Comparison of ENCODE assay signal across 8 mouse cellular contexts in the genomic region with DNA sequence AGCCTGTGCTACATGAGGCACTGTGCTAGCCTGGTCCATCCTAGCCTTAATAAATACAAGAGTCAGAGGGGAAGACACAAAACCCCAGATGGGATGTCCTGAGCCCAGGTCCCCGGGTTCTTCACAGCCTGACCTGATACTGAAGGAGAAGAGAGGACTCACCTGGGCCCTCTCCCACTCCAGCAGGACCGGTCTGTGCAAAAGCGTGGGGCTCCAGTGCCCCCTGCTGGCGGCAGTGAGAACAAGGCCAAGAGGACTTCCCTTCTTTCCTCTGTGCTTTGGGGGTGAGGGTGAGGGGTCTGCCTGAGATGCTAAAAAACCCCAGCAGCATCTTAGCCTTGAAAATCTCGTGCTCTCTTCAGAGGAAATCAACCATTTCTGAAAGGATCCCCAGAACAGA. TPM values are rescaled to one million over a fixed set of nuclear protein-coding genes. Genes with fewer than 3 reads are reported as not detected.
A peak's percentile ranks its signal among the peaks of the same experiment; 100 is the strongest.
DNase-seq lines count a peak whose midpoint lies in the region; ATAC-seq and TF ChIP-seq lines count a peak whose summit lies in the region.

No protein-coding gene starts in this region.

- H3K27me3 ChIP-seq in CH12.LX (replicated peaks): peaks cover 3% of the 10 kb centered on the region

- H3K27ac ChIP-seq in CH12.LX (ENCODE audit: insufficient read depth, low read depth): no peak overlapping the region

- TF ChIP-seq RAD21 in CH12.LX (IDR thresholded peaks at IDR 0.05; ENCODE audit: low read depth, low read length): peak; percentile 78

- H3K4me3 ChIP-seq in CH12.LX (replicated peaks in 1 of 3; ENCODE audit: low read depth in 2 of 3, low read length in 2 of 3, poor library complexity in 1 of 3): no peak overlapping the region

- no peaks in the 10 kb centered on the region for H3K36me3 ChIP-seq in CH12.LX (replicated peaks in 1 of 2; ENCODE audit: control insufficient read depth in 1 of 2, insufficient read depth in 1 of 2, low read length in 1 of 2)

- no peaks in the 10 kb centered on the region for H3K79me2 ChIP-seq in CH12.LX (replicated peaks; ENCODE audit: control insufficient read depth, extremely low read depth, insufficient read depth, poor library complexity, severe bottlenecking)

- peak; percentile 39 for DNase-seq in kidney, adult 18-20 months
- DNase-seq in kidney, adult 9 months: no peak
- DNase-seq in CH12.LX (ENCODE audit: extremely low read depth) (peak; percentile 62), adipocyte (ENCODE audit: low spot score) (peak; percentile 24)
- peak; percentile 74 for DNase-seq in naive thymus-derived CD4-positive, alpha-beta T cell, adult 2 months (ENCODE audit: low read depth)

- H3K9ac ChIP-seq in CH12.LX (ENCODE audit: insufficient read depth, low read depth): no peak overlapping the region

- in situ Hi-C loops in CH12.LX (cut with MboI; ENCODE audit: low pct_ligation_motif_present, low pct_unique_long_range_greater_than_20kb, low sequenced_read_pairs): loop anchor here (5.0 to 10.0 kb wide), 4 partner anchors 33 to 124 kb away; a partner anchor contains a TSS

- no peaks in the 10 kb centered on the region for H3K9me3 ChIP-seq in CH12.LX (replicated peaks; ENCODE audit: low read length)

- peak; percentile 38 to 83 for TF ChIP-seq CTCF in CH12.LX (conservative IDR thresholded peaks at IDR 0.05 in 1 of 2, IDR thresholded peaks at IDR 0.05 in 1 of 2; ENCODE audit: low read depth in 2 of 2, low read length in 2 of 2)

- 0 out of 2 replicates have a peak, but pooled peaks have one; percentile 18 for ATAC-seq in granulocyte monocyte progenitor cell, adult 5-6 weeks (replicated peaks; ENCODE audit: poor library complexity, severe bottlenecking)
- ATAC-seq in activated CD4-positive, CD25-positive, alpha-beta regulatory T cell, adult 4 months: no peak
- no peak for ATAC-seq in megakaryocyte-erythroid progenitor cell, adult 5-6 weeks (replicated peaks; ENCODE audit: low FRiP score, low TSS enrichment, poor library complexity, severe bottlenecking)

- dilution Hi-C loops in CH12.LX (cut with MboI; ENCODE audit: extremely low pct_ligation_motif_present, extremely low pct_unique_long_range_greater_than_20kb, low sequenced_read_pairs): no loop called here

- TF ChIP-seq EP300 in CH12.LX (IDR thresholded peaks at IDR 0.05; ENCODE audit: low read length): no peak

- H3K4me2 ChIP-seq in CH12.LX (ENCODE audit: insufficient read depth, low read depth, poor library complexity, severe bottlenecking): no peak overlapping the region

- TF ChIP-seq POLR2A in CH12.LX (IDR thresholded peaks at IDR 0.05; ENCODE audit: low read depth, low read length): no peak

- peaks cover 8 to 27% of the 10 kb centered on the region in 2 experiments for H3K4me1 ChIP-seq in CH12.LX (ENCODE audit: control insufficient read depth in 1 of 2, insufficient read depth in 2 of 2)

TF ChIP-seq in CH12.LX, 34 proteins besides CTCF, POLR2A, EP300 and RAD21:
- peak; percentile 66 for TF ChIP-seq SMC3 (IDR thresholded peaks at IDR 0.05; ENCODE audit: low read depth, low read length)
- TF ChIP-seq PAX5 (IDR thresholded peaks at IDR 0.05; ENCODE audit: low read length): no peak
TF ChIP-seq in CH12.LX: peak in this region for 1.

RNA-seq across cellular contexts. Expression of a gene that starts 13.2 kb away (rescaled TPM):
- 4.5 and 5.9 TPM in 2 replicates for total RNA-seq in CH12.LX (2012; rRNA removed)
- total RNA-seq in CH12.LX (2014; rRNA removed): 9.7 and 10.2 TPM in 2 replicates
- polyA plus RNA-seq in CH12.LX (2012; ENCODE audit: insufficient read length, low read depth): 14.6 and 15.8 TPM in 2 replicates
- total RNA-seq in granulocyte monocyte progenitor cell, adult 5-6 weeks (2014; fragmentation: Nextera tagmentation): 4.2 and 6.0 TPM in 2 replicates
- total RNA-seq in granulocyte monocyte progenitor cell, adult 5-6 weeks (2017): 6.9 and 7.2 TPM in 2 replicates
- not detected for polyA plus RNA-seq in activated CD4-positive, CD25-positive, alpha-beta regulatory T cell, adult 4 months (2017; shearing (Covaris generic))
- total RNA-seq in megakaryocyte-erythroid progenitor cell, adult 5-6 weeks (2014; fragmentation: Nextera tagmentation): 0.07 TPM in 1 of 2 replicates, not detected in the other
- not detected in 2 replicates for total RNA-seq in megakaryocyte-erythroid progenitor cell, adult 5-6 weeks (2017)

RNA-seq across cellular contexts. Expression of a gene that starts 21.3 kb away (rescaled TPM):
- total RNA-seq in CH12.LX (2012; rRNA removed): 244 and 249 TPM in 2 replicates
- total RNA-seq in CH12.LX (2014; rRNA removed): 187 TPM in 2 replicates
- polyA plus RNA-seq in CH12.LX (2012; ENCODE audit: insufficient read length, low read depth): 319 and 348 TPM in 2 replicates
- 150 and 183 TPM in 2 replicates for total RNA-seq in granulocyte monocyte progenitor cell, adult 5-6 weeks (2014; fragmentation: Nextera tagmentation)
- total RNA-seq in granulocyte monocyte progenitor cell, adult 5-6 weeks (2017): 146 and 176 TPM in 2 replicates
- 10 to 100 TPM; 17.6 to 22.8 TPM for polyA plus RNA-seq in activated CD4-positive, CD25-positive, alpha-beta regulatory T cell, adult 4 months (2017; shearing (Covaris generic))
- 211 and 220 TPM in 2 replicates for total RNA-seq in megakaryocyte-erythroid progenitor cell, adult 5-6 weeks (2014; fragmentation: Nextera tagmentation)
- total RNA-seq in megakaryocyte-erythroid progenitor cell, adult 5-6 weeks (2017): 134 and 194 TPM in 2 replicates

Comparison
In these comparisons a context has a peak if more than half of its experiments do, and no peak if none do; other contexts are left out.
1. RNA of a gene that starts 13.2 kb away (total RNA-seq): 4.5 to 10.2 TPM in CH12.LX and 4.2 to 7.2 TPM in granulocyte monocyte progenitor cell, adult 5-6 weeks; 0.07 TPM in megakaryocyte-erythroid progenitor cell, adult 5-6 weeks; every median in the first group is over 4 times any median in the second.